ENCODE assay signal across 9 mouse cellular contexts in genomic region chr5:125112588-125112987, GRCm38 (mm10).
DNase-seq lines count a peak whose midpoint lies in the region; ATAC-seq and TF ChIP-seq lines count a peak whose summit lies in the region.
"Had no signal": no experiment of that assay in that cellular context is flagged by ENCODE, and none has a peak within 500 bp of the region (broad histone marks: within the 10 kb centered on the region; RNA-seq: fewer than 3 reads in every experiment).

No protein-coding gene starts in this region.

- WGBS in lung, embryonic 14.5 days = 77% methylated on average over 1 of the region's 1 CpGs
- 84% methylated on average over 1 of the region's 1 CpGs for WGBS in forebrain, embryonic 15.5 days
- WGBS in limb, embryonic 11.5 days = 76% methylated on average over 1 of the region's 1 CpGs
- 91% methylated on average over 1 of the region's 1 CpGs for WGBS in stomach, embryonic 14.5 days

- DNase-seq in lung, embryonic 14.5 days = no peak
- DNase-seq in lung, adult 18-20 months = no peak
- no peak for DNase-seq in limb, embryonic 11.5 days (ENCODE audit: low spot score)
- DNase-seq in thymus, postnatal 0 days (ENCODE audit: low spot score) = no peak
- no peak for DNase-seq in right cerebral cortex, postnatal 36 days (ENCODE audit: low spot score in 2 of 2)
- DNase-seq: kidney, postnatal 4 days had no signal

- peaks cover 89% of the 10 kb centered on the region for H3K36me3 ChIP-seq in lung, embryonic 14.5 days (ENCODE audit: insufficient read depth)
- H3K36me3 ChIP-seq in forebrain, embryonic 15.5 days = peaks cover 22% of the 10 kb centered on the region
- H3K36me3 ChIP-seq in limb, embryonic 11.5 days (ENCODE audit: control insufficient read depth, insufficient read depth, low read length) = peaks cover 25% of the 10 kb centered on the region
- peaks cover 51% of the 10 kb centered on the region for H3K36me3 ChIP-seq in stomach, embryonic 14.5 days (ENCODE audit: control insufficient read depth, insufficient read depth, low read length)

- peaks cover 25% of the 10 kb centered on the region for H3K4me1 ChIP-seq in lung, embryonic 14.5 days (ENCODE audit: insufficient read depth)
- peaks cover 34% of the 10 kb centered on the region for H3K4me1 ChIP-seq in forebrain, embryonic 15.5 days
- H3K4me1 ChIP-seq in limb, embryonic 11.5 days (ENCODE audit: control insufficient read depth, insufficient read depth, low read length) = peaks cover 35% of the 10 kb centered on the region
- H3K4me1 ChIP-seq in stomach, embryonic 14.5 days (ENCODE audit: control insufficient read depth, insufficient read depth, low read length) = peaks cover 27% of the 10 kb centered on the region

- no peak for TF ChIP-seq CTCF in lung, embryonic 14.5 days (IDR thresholded peaks at IDR 0.05; ENCODE audit: low read depth)

- peak overlapping the region; percentile 54 for H3K27ac ChIP-seq in lung, embryonic 14.5 days (ENCODE audit: low read depth)
- peak overlapping the region; percentile 83 for H3K27ac ChIP-seq in forebrain, embryonic 15.5 days (replicated peaks)
- H3K27ac ChIP-seq in limb, embryonic 11.5 days (replicated peaks; ENCODE audit: low read depth, low read length) = peak overlapping the region; percentile 9; the same call in 1 of the 2 replicates
- peak overlapping the region; percentile 78 for H3K27ac ChIP-seq in stomach, embryonic 14.5 days (ENCODE audit: low read length)

- no peak overlapping the region for H3K4me2 ChIP-seq in lung, embryonic 14.5 days
- no peak overlapping the region for H3K4me2 ChIP-seq in forebrain, embryonic 15.5 days (replicated peaks)
- H3K4me2 ChIP-seq in limb, embryonic 11.5 days (ENCODE audit: low read depth, severe bottlenecking) = no peak overlapping the region
- H3K4me2 ChIP-seq in stomach, embryonic 14.5 days (replicated peaks; ENCODE audit: low read depth, low read length) = no peak overlapping the region
- H3K4me2 ChIP-seq: liver, embryonic 11.5 days had no signal

- no peaks in the 10 kb centered on the region for H3K9me3 ChIP-seq in lung, embryonic 14.5 days (ENCODE audit: low read depth, low read length)
- no peaks in the 10 kb centered on the region for H3K9me3 ChIP-seq in forebrain, embryonic 15.5 days
- H3K9me3 ChIP-seq in limb, embryonic 11.5 days (ENCODE audit: control insufficient read depth, low read length) = no peaks in the 10 kb centered on the region
- no peaks in the 10 kb centered on the region for H3K9me3 ChIP-seq in stomach, embryonic 14.5 days (ENCODE audit: control insufficient read depth, low read depth, low read length)

- H3K4me3 ChIP-seq in lung, embryonic 14.5 days (ENCODE audit: low read depth, low read length) = no peak overlapping the region
- no peak overlapping the region for H3K4me3 ChIP-seq in forebrain, embryonic 15.5 days
- no peak overlapping the region for H3K4me3 ChIP-seq in limb, embryonic 11.5 days (ENCODE audit: low read depth, low read length)
- H3K4me3 ChIP-seq in stomach, embryonic 14.5 days (ENCODE audit: low read depth, low read length) = no peak overlapping the region

- no peaks in the 10 kb centered on the region for H3K27me3 ChIP-seq in lung, embryonic 14.5 days (ENCODE audit: insufficient read depth, low read length)
- H3K27me3 ChIP-seq in forebrain, embryonic 15.5 days = no peaks in the 10 kb centered on the region
- H3K27me3 ChIP-seq in limb, embryonic 11.5 days (ENCODE audit: control insufficient read depth, insufficient read depth, low read length) = no peaks in the 10 kb centered on the region
- H3K27me3 ChIP-seq in stomach, embryonic 14.5 days (ENCODE audit: control insufficient read depth, insufficient read depth, low read length) = no peaks in the 10 kb centered on the region

- H3K9ac ChIP-seq in lung, embryonic 14.5 days = no peak overlapping the region
- H3K9ac ChIP-seq in forebrain, embryonic 15.5 days (replicated peaks) = no peak overlapping the region
- H3K9ac ChIP-seq in limb, embryonic 11.5 days (ENCODE audit: low read length) = no peak overlapping the region
- no peak overlapping the region for H3K9ac ChIP-seq in stomach, embryonic 14.5 days (replicated peaks; ENCODE audit: low read depth, low read length)

- ATAC-seq in lung, embryonic 14.5 days (ENCODE audit: insufficient read depth) = 0 out of 2 replicates have a peak, but pooled peaks have one; percentile 6
- ATAC-seq in forebrain, embryonic 15.5 days (replicated peaks) = no peak
- no peak for ATAC-seq in limb, embryonic 11.5 days (ENCODE audit: insufficient number of reproducible peaks, low FRiP score, low TSS enrichment, low read depth)
- no peak for ATAC-seq in stomach, embryonic 14.5 days (ENCODE audit: insufficient number of reproducible peaks, insufficient read depth, low FRiP score, low read depth)

Comparison
In these comparisons a context has a peak if more than half of its experiments do, and no peak if none do; other contexts are left out.
1. H3K27ac ChIP-seq: peak in every context shown above with its lines; median percentile 83 in forebrain, embryonic 15.5 days; 78 in stomach, embryonic 14.5 days; 54 in lung, embryonic 14.5 days; 9 in limb, embryonic 11.5 days.